ENCODE assay signal across 19 mouse cellular contexts in genomic region chr7:19052345-19053135, GRCm38 (mm10). TPM values are rescaled to one million over a fixed set of nuclear protein-coding genes. Genes with fewer than 3 reads are reported as not detected.
A peak's percentile ranks its signal among the peaks of the same experiment; 100 is the strongest.
DNase-seq lines count a peak whose midpoint lies in the region; ATAC-seq and TF ChIP-seq lines count a peak whose summit lies in the region.
"Had no signal": no experiment of that assay in that cellular context is flagged by ENCODE, and none has a peak within 500 bp of the region (broad histone marks: within the 10 kb centered on the region; RNA-seq: fewer than 3 reads in every experiment).

No protein-coding gene starts in this region.

- H3K9me3 ChIP-seq in forebrain, embryonic 16.5 days (ENCODE audit: control insufficient read depth, low read length): no peaks in the 10 kb centered on the region
- no peaks in the 10 kb centered on the region for H3K9me3 ChIP-seq in intestine, postnatal 0 days (ENCODE audit: control insufficient read depth)
- H3K9me3 ChIP-seq: G1E; heart, embryonic 15.5 days had no signal

- WGBS in olfactory bulb, adult 2 months: 66% methylated on average over 15 of the region's 15 CpGs
- WGBS in forebrain, embryonic 16.5 days: 90% methylated on average over 15 of the region's 15 CpGs
- WGBS in intestine, postnatal 0 days: 87% methylated on average over 15 of the region's 15 CpGs

- H3K4me3 ChIP-seq in cortical plate, adult 2 months (ENCODE audit: insufficient read depth, low read length): no peak overlapping the region
- H3K4me3 ChIP-seq in olfactory bulb, adult 2 months (ENCODE audit: insufficient read depth, low read depth, low read length): no peak overlapping the region
- H3K4me3 ChIP-seq in forebrain, embryonic 16.5 days (replicated peaks; ENCODE audit: low read length): no peak overlapping the region
- no peak overlapping the region for H3K4me3 ChIP-seq in intestine, postnatal 0 days (ENCODE audit: low read depth, low read length)
- H3K4me3 ChIP-seq: heart, embryonic 15.5 days had no signal

- H3K27ac ChIP-seq in cortical plate, adult 2 months (ENCODE audit: insufficient read depth, low read length): peak overlapping the region; percentile 36
- peak overlapping the region; percentile 94 for H3K27ac ChIP-seq in olfactory bulb, adult 2 months (ENCODE audit: insufficient read depth, low read depth, low read length)
- no peak overlapping the region for H3K27ac ChIP-seq in forebrain, embryonic 16.5 days (ENCODE audit: low read length)
- no peak overlapping the region for H3K27ac ChIP-seq in intestine, postnatal 0 days (ENCODE audit: low read depth, low read length)
- H3K27ac ChIP-seq: heart, embryonic 15.5 days; hindbrain, embryonic 14.5 days had no signal

- H3K27me3 ChIP-seq in forebrain, embryonic 16.5 days (replicated peaks; ENCODE audit: control insufficient read depth, insufficient read depth, low read length): no peaks in the 10 kb centered on the region
- no peaks in the 10 kb centered on the region for H3K27me3 ChIP-seq in intestine, postnatal 0 days (replicated peaks; ENCODE audit: control insufficient read depth, insufficient read depth, low read length)
- H3K27me3 ChIP-seq: heart, embryonic 15.5 days had no signal

- H3K36me3 ChIP-seq in forebrain, embryonic 16.5 days (ENCODE audit: control insufficient read depth, insufficient read depth): peaks cover 25% of the 10 kb centered on the region
- H3K36me3 ChIP-seq in intestine, postnatal 0 days (ENCODE audit: control insufficient read depth, insufficient read depth): peaks cover 59% of the 10 kb centered on the region

- intact Hi-C loops in heart, postnatal 36 days (cut with DNase I): no loop called here

- no peak for TF ChIP-seq CTCF in cortical plate, adult 2 months (IDR thresholded peaks at IDR 0.05; ENCODE audit: extremely low read depth, insufficient read depth, low read length)
- TF ChIP-seq CTCF in olfactory bulb, adult 2 months (IDR thresholded peaks at IDR 0.05; ENCODE audit: insufficient read depth, low read depth, low read length): no peak
- no peak for TF ChIP-seq CTCF in intestine, postnatal 0 days (IDR thresholded peaks at IDR 0.05; ENCODE audit: low read depth)

- no peak overlapping the region for H3K4me2 ChIP-seq in forebrain, embryonic 16.5 days (ENCODE audit: low read length)
- H3K4me2 ChIP-seq in intestine, postnatal 0 days (replicated peaks; ENCODE audit: low read depth): no peak overlapping the region
- H3K4me2 ChIP-seq: heart, embryonic 15.5 days; hindbrain, embryonic 14.5 days had no signal

- H3K4me1 ChIP-seq in cortical plate, adult 2 months (ENCODE audit: control insufficient read depth, insufficient read depth, low read length): peaks cover 19% of the 10 kb centered on the region
- H3K4me1 ChIP-seq in olfactory bulb, adult 2 months (ENCODE audit: control insufficient read depth, insufficient read depth, low read length): peaks cover 58% of the 10 kb centered on the region
- H3K4me1 ChIP-seq in forebrain, embryonic 16.5 days (replicated peaks; ENCODE audit: control insufficient read depth, insufficient read depth, low read length): peaks cover 10% of the 10 kb centered on the region
- no peaks in the 10 kb centered on the region for H3K4me1 ChIP-seq in intestine, postnatal 0 days (replicated peaks; ENCODE audit: control insufficient read depth, insufficient read depth, low read length)

- ATAC-seq in forebrain, embryonic 16.5 days: no peak
- ATAC-seq in intestine, postnatal 0 days: no peak

- TF ChIP-seq POLR2A in cortical plate, adult 2 months (IDR thresholded peaks at IDR 0.05; ENCODE audit: extremely low read depth, insufficient read depth, low read length): peak; percentile 23; the same call in 1 of the 2 replicates
- no peak for TF ChIP-seq POLR2A in olfactory bulb, adult 2 months (IDR thresholded peaks at IDR 0.05; ENCODE audit: insufficient read depth, low read depth, low read length)

- H3K9ac ChIP-seq in forebrain, embryonic 16.5 days (replicated peaks; ENCODE audit: low read depth, low read length): no peak overlapping the region
- H3K9ac ChIP-seq in intestine, postnatal 0 days (ENCODE audit: low read depth, low read length): no peak overlapping the region
- H3K9ac ChIP-seq: heart, embryonic 15.5 days; hindbrain, embryonic 14.5 days had no signal

- DNase-seq in gastrocnemius, adult 18-20 months (ENCODE audit: low spot score): peak; percentile 85
- no peak for DNase-seq in gastrocnemius, postnatal 10 days
- peak; percentile 62 to 65 for DNase-seq in layer of hippocampus, postnatal 10 days (ENCODE audit: low spot score in 2 of 2)
- DNase-seq in heart, postnatal 36 days: no peak
- DNase-seq: kidney, adult 18-20 months; kidney, postnatal 36 days; liver had no signal

RNA-seq across cellular contexts. Expression of gene Rsph6a, which starts 1.9 kb away (rescaled TPM):
- not detected for total RNA-seq in gastrocnemius, adult 18-20 months (2021)
- total RNA-seq in gastrocnemius, postnatal 10 days (2021): not detected
- 0.10 and 0.17 TPM in 2 replicates for polyA plus RNA-seq in cortical plate, adult 2 months (2012; rRNA removed)
- total RNA-seq in layer of hippocampus, postnatal 10 days (2021): under 1 TPM; 0.21 to 0.58 TPM
- polyA plus RNA-seq in olfactory bulb, adult 2 months (2012; ENCODE audit: insufficient read depth, insufficient read length, low replicate concordance, missing spikeins): not detected in 2 replicates
- polyA plus RNA-seq in forebrain, embryonic 16.5 days (2015; fragmentation: Nextera tagmentation; extraction: Ambion mirVana): 0.09 TPM in 1 of 2 replicates, not detected in the other
- not detected in 2 replicates for polyA plus RNA-seq in intestine, postnatal 0 days (2015; fragmentation: Nextera tagmentation; extraction: Ambion mirVana)
- total RNA-seq in heart, postnatal 36 days (2021): not detected
- total RNA-seq: megakaryocyte-erythroid progenitor cell, adult 5-6 weeks had no signal
- polyA plus RNA-seq: embryonic facial prominence, embryonic 14.5 days; heart, embryonic 15.5 days; lung, embryonic 16.5 days; thymus, postnatal 0 days had no signal

RNA-seq across cellular contexts. Expression of gene Dmwd, which starts 23.5 kb away (rescaled TPM):
- 10 to 100 TPM; 33.8 to 39.1 TPM for total RNA-seq in gastrocnemius, adult 18-20 months (2021)
- 10 to 100 TPM; 26.6 to 31.8 TPM for total RNA-seq in gastrocnemius, postnatal 10 days (2021)
- 171 and 178 TPM in 2 replicates for polyA plus RNA-seq in cortical plate, adult 2 months (2012; rRNA removed)
- 100 to 1,000 TPM; 141 to 148 TPM for total RNA-seq in layer of hippocampus, postnatal 10 days (2021)
- not detected in 2 replicates for polyA plus RNA-seq in olfactory bulb, adult 2 months (2012; ENCODE audit: insufficient read depth, insufficient read length, low replicate concordance, missing spikeins)
- polyA plus RNA-seq in forebrain, embryonic 16.5 days (2015; fragmentation: Nextera tagmentation; extraction: Ambion mirVana): 28.1 and 29.7 TPM in 2 replicates
- polyA plus RNA-seq in intestine, postnatal 0 days (2015; fragmentation: Nextera tagmentation; extraction: Ambion mirVana): 4.7 and 5.4 TPM in 2 replicates
- 10 to 100 TPM; 48.8 to 52.4 TPM for total RNA-seq in heart, postnatal 36 days (2021)

RNA-seq across cellular contexts. Expression of gene Sympk, which starts 28.4 kb away (rescaled TPM):
- total RNA-seq in gastrocnemius, adult 18-20 months (2021): 10 to 100 TPM; 74.1 to 74.6 TPM
- total RNA-seq in gastrocnemius, postnatal 10 days (2021): 10 to 100 TPM; 39.9 to 45.0 TPM
- polyA plus RNA-seq in cortical plate, adult 2 months (2012; rRNA removed): 113 and 118 TPM in 2 replicates
- total RNA-seq in layer of hippocampus, postnatal 10 days (2021): 10 to 100 TPM; 88.4 to 90.2 TPM
- polyA plus RNA-seq in olfactory bulb, adult 2 months (2012; ENCODE audit: insufficient read depth, insufficient read length, low replicate concordance, missing spikeins): not detected in 2 replicates
- 34.4 and 34.7 TPM in 2 replicates for polyA plus RNA-seq in forebrain, embryonic 16.5 days (2015; fragmentation: Nextera tagmentation; extraction: Ambion mirVana)
- 8.9 and 9.1 TPM in 2 replicates for polyA plus RNA-seq in intestine, postnatal 0 days (2015; fragmentation: Nextera tagmentation; extraction: Ambion mirVana)
- 10 to 100 TPM; 85.2 to 86.8 TPM for total RNA-seq in heart, postnatal 36 days (2021)

RNA-seq across cellular contexts. Expression of gene Foxa3, which starts 29.2 kb away (rescaled TPM):
- under 1 TPM in 1 of 2 experiments, not detected in 1; 0.09 TPM for total RNA-seq in gastrocnemius, adult 18-20 months (2021)
- under 1 TPM in 1 of 2 experiments, not detected in 1; 0.16 TPM for total RNA-seq in gastrocnemius, postnatal 10 days (2021)
- not detected in 2 replicates for polyA plus RNA-seq in cortical plate, adult 2 months (2012; rRNA removed)
- not detected for total RNA-seq in layer of hippocampus, postnatal 10 days (2021)
- not detected in 2 replicates for polyA plus RNA-seq in olfactory bulb, adult 2 months (2012; ENCODE audit: insufficient read depth, insufficient read length, low replicate concordance, missing spikeins)
- not detected in 2 replicates for polyA plus RNA-seq in forebrain, embryonic 16.5 days (2015; fragmentation: Nextera tagmentation; extraction: Ambion mirVana)
- 11.8 and 12.4 TPM in 2 replicates for polyA plus RNA-seq in intestine, postnatal 0 days (2015; fragmentation: Nextera tagmentation; extraction: Ambion mirVana)
- not detected for total RNA-seq in heart, postnatal 36 days (2021)
- total RNA-seq: G1E; megakaryocyte-erythroid progenitor cell, adult 5-6 weeks had no signal
- polyA plus RNA-seq: brain, embryonic 14.5 days; G1E; hindbrain, embryonic 14.5 days had no signal

RNA-seq across cellular contexts. Expression of gene Dmpk, which starts 31.1 kb away (rescaled TPM):
- 100 to 1,000 TPM; 232 to 265 TPM for total RNA-seq in gastrocnemius, adult 18-20 months (2021)
- 100 to 1,000 TPM; 256 to 267 TPM for total RNA-seq in gastrocnemius, postnatal 10 days (2021)
- 40.9 and 47.6 TPM in 2 replicates for polyA plus RNA-seq in cortical plate, adult 2 months (2012; rRNA removed)
- 10 to 100 TPM; 33.3 to 37.2 TPM for total RNA-seq in layer of hippocampus, postnatal 10 days (2021)
- polyA plus RNA-seq in olfactory bulb, adult 2 months (2012; ENCODE audit: insufficient read depth, insufficient read length, low replicate concordance, missing spikeins): not detected in 2 replicates
- polyA plus RNA-seq in forebrain, embryonic 16.5 days (2015; fragmentation: Nextera tagmentation; extraction: Ambion mirVana): 5.6 and 10.1 TPM in 2 replicates
- 50.8 and 60.4 TPM in 2 replicates for polyA plus RNA-seq in intestine, postnatal 0 days (2015; fragmentation: Nextera tagmentation; extraction: Ambion mirVana)
- 100 to 1,000 TPM; 512 to 563 TPM for total RNA-seq in heart, postnatal 36 days (2021)

Comparison
In these comparisons a context has a peak if more than half of its experiments do, and no peak if none do; other contexts are left out.
1. DNase-seq: peak in gastrocnemius, adult 18-20 months (single experiment) and layer of hippocampus, postnatal 10 days (2 of 2); none in gastrocnemius, postnatal 10 days (single experiment) and heart, postnatal 36 days (0 of 2).
2. H3K27ac ChIP-seq: peak in cortical plate, adult 2 months (single experiment) and olfactory bulb, adult 2 months (single experiment); none in forebrain, embryonic 16.5 days (single experiment) and intestine, postnatal 0 days (single experiment).